Mouse (Mus musculus) spleen, postnatal 4 days (tissue): ENCODE results near the gene Cldn34c4.

Experiments
- DNase-seq, 2 experiments: peaks; one replicate each; pipeline ENCODE4 v3.0.0; 2022; ENCODE audit warnings: low spot score in 2 of 2

Gene Cldn34c4

DNA sequence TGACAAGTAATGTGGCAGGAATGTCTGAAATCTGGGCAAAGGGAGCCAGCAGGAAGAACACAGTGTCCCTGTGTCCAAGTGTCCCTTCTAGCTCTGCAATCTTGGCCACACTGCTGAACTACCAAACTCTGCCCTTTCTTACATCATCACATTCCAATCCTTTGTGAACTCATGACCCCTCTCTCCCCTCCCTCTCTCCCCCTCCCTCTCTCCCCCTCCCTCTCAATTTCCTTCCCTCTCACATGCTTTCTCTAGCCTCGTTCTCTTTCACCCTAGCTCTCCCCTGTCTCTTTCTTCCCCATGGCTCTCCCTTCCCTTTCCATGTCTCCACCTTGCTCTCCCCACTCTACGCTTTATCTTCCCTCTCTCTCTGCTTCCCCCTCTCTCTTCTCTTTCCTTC lies at the start of gene Cldn34c4:
Gene Cldn34c4, minus strand, starts transcription at position 101 of the 400 bp plus-strand sequence.
- DNase-seq: no peak

DNA sequence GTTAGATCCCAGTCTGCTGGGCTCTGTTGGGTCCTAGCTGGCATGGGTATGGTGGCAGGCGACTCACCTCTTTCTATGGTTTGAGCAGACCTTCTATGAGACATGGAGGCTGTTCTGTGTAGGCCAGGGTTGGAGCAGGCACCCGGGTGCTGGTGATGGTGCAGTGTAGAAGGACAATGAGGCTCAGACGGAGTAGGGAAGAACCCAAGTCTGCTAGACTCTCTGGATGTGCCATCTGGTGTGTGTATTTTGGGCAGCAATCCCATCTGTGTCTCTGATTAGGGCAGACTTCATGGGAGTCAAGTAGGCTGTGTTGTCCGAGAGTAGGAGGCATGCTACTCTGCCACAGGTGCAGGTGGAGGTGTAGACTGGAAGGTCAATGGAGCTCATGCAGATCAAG lies 10.7 kb upstream of the Cldn34c4 start:
- DNase-seq: no peak
